Mouse (Mus musculus): ENCODE data around the gene Flrt2.
"Not testable (repeated sequence)": the region's sequence is repeated elsewhere in the genome, so short reads cannot be mapped to it uniquely, and the experiment has no call there.

The Flrt2 gene

GRCm38 (mm10) chr12:95691961-95692767 is at the start of gene Flrt2:
Gene Flrt2, plus strand, starts transcription at chr12:95692226.
- DNase-seq: peak; percentile 60

DNA sequence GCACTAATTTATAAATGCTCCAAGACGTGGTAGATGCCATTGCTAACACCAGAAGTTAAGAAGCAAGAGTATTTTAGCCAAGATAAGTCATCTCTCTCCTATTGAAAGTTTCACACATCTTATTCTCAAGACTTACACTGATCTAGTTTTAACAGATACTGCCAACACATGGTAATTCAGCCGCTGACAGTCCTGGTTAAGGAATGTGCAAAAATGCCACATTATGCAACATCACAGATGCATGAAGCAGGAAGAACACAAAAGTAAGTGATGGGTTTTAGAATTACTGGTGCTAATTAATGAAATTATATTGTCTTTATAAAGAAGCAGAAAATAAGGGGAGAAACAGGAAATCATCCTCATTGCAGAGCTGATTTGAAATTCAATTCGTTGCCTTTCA is 49.8 kb upstream of the Flrt2 start:
- DNase-seq: no peak

- DNase-seq: not testable (repeated sequence)
Measured at GRCm38 (mm10) chr12:95647179-95647578, 44.8 kb upstream of the Flrt2 start.

DNA sequence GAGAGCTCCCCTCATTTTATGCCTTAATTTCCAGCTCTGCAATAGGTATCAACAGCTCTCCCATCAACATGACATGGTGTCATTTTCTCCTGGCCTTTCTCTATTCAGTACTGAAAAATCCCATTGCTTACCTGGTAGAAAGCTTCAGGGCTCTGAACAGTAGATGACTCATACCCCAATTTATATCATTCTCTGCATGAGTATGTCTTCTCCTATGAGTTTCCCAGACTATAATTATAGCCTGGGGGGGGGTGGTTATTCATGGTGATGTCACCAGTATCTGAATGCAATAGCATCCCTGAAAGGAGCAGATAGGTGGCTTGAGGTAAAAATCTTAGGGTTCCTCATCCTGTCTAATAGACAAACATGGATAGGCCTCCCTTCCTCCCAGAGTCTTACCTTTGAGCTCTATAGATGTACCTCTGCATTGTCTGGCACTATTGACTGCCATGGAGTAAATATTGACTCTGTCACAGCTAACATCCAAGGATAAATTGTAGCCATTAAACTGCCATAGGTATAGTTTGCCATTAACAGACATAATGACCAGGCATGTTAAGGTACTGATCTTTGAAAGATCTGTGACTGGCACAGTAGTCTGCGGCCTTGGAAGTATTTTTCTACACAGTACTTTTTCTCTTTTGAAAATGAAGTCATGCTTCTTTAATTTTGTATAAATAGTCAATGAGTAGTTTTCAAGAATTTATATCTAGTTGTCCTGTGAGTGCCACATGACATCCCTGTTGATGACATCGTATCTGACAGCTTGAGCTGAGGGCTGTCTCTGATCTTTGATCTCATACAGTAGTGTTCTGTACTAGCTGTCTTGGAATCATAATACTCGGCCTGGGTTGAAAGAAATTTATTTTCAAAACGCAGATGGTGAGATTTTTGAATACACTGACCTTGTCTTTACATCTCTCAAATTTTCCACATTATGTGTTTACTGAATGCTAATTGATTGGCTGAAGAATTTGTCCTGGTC is 39.6 kb upstream of the Flrt2 start:
- DNase-seq: no peak

DNA sequence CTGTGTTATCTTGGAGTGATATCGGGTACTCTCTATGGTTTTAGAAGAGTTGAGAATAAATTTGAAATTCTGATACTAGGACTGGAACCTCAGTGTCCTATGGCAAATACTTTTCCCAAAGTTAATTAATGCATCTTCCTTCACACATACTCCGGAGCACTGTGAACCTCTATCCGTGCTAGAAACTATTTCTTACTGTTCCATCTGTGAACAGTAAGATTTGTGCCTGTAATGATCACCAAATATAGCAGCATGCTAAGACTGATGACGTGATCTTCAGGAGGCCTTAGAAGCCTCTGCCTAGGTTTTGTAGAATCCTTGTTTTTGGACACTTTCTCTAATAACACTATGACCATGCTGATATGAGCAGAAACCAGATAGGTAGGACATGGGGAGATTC is 35.4 kb upstream of the Flrt2 start:
- no peak for DNase-seq

DNA sequence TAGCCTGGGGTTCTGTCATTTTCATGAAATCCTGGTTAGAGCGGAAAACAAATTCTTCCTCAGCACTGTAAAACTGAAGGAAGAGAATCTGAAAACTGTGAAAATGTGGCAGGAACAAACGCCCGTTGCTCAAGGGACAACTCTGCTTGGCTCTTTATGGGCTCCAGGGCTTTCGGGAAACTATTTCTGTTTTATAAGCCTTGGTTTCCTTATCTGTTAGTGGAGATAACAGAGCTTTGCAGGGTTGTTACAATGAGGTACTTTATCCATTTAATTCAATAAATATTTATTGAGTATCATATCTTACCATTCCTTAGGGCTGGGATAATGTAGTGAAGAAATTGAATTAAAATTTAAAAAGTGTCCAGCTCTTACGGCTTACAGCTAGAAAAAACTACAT is 24.7 kb upstream of the Flrt2 start:
- DNase-seq: no peak

DNA sequence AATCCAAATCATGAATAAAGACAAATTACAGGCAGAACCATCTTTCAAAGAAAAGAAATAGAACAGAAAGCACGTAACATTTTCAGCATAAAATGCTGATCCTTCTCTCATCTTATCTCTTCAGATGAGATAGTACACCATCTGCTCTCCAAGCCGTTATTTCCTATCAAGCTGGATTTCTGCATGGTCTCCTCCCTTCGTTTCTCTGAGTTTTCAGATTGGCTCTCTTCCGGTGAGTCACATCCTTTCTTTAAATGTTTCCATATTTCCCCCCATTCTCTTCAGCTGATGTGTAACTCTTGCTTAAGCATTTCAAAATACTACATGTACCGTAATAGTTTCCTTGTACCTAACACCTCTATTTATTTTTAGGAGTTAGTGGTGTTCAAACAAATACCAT is 16.3 kb upstream of the Flrt2 start:
- no peak for DNase-seq

DNA sequence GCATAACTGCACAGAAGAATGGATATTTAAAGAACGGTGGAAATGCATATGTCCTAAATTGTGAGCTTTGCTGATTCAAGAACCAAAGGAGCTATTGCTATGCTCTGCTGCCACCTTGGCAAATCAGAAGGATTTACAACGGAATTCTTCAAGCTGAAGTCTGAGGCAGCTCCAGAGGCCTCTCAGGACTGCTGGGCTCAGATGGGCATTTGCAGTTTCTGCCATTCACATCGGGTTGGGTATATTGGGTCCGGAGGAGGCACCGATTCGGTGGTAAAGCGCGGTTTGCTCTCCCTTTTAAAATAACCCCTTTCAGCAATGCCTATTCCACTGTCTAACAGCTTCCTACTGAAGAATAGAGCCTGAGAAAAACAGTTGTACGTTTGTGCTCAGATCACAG is 1.2 kb upstream of the Flrt2 start:
- DNase-seq: peak; percentile 70

DNA sequence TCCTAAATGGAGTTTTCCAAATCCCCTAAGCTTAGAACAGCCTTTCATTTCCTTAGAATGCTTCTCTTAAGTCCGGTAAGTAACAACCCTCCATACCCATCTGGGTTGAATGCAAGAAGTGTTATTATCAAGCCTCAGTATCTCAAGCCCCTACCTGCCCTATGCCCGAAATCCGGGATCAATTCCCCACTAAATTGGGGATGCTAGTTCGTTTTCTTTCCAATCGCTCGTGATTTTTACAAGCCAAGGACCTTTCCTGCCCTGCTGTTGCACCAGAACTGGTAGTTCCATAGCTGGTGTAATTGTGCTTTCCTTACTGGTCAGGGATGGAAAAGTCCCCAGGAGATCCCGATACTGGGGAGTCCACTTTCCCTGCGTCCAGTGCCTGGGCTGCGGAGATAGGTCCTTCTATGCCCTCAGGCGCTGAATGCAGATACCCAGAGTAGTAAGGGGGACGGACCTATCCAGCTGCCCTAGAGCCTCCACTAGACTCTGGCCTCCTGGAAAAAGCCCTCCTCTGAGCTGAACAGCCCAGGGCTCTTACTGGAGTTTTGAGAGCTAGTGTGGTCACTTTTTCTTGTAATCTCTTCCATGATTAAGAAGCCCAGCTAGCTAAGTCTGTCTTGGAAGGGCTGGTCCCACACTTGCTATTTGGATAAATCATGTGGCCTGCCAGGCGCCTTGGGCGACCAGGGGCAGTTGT is 1.1 kb downstream of the Flrt2 start:
- DNase-seq: peak; percentile 53

DNA sequence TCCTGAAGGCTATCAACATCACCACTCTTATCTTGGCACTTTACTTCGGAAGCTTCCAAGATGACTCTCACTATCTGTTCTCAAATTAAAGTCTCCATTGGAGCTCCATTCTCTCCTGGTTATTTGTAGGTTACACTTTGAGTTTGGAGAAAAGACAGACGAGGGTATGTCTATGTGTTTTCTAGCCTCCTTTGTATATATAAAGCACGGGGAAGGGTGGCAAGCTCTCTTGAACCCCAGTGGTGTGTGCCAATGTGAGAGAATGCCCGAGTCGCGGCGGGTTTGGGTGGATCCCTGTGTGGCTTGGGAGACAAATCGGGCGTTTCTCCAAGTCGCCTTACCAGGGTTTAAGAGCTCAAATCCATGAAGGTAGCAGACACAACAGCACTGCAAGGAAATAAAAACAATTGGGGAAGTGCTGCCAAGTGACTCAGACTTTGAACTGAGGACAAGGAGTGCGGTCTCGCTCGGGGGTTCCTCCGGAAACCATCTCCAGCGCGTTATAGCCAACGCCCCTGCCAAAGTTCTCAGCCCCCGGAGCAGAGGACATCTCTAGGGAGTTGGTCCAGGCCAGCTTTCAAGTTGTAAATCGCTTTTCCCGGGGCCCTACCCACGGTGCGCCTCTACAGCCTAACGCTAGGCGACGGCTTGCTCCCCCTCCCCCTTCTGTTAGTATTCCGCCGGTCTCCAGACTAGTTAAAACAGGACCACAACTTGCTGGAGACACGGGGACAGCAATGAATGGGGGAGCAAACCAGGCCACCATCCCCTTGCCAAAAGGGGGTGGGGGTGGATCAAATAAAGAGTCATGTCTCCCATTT is 1.8 kb downstream of the Flrt2 start:
- DNase-seq: peak; percentile 70

- no peak for DNase-seq
Measured at GRCm38 (mm10) chr12:95694507-95694906, 2.5 kb downstream of the Flrt2 start.

- peak; percentile 91 for DNase-seq
Measured at GRCm38 (mm10) chr12:95694991-95695833, 3.2 kb downstream of the Flrt2 start.

- peak; percentile 26 for DNase-seq
Measured at GRCm38 (mm10) chr12:95695834-95696521, 4.0 kb downstream of the Flrt2 start.

DNA sequence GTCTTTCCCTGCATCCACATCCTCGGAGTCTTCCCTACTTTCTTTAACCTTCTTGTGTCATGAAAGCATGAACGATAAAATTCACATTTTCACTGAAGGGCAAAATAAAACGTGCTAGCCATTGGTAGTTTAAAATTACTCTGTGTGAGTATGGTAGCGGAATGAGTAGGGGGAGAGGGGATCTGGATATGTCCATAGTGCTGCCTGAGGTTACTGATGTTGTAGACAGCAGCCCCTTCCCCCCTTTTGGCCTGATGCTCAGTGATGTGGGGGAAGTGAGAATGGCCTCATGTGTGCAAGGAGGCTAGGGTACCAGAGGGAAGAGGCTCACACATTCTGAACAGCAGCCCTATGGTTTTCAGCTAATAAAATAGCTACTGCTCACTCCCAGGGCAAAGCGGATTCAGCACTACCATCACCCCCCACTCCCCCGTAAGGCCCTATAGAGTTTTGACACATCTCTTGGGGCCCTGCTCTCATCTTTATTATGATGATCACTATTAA is 4.5 kb downstream of the Flrt2 start:
- peak; percentile 57 for DNase-seq

GRCm38 (mm10) chr12:95698556-95698955 is 6.5 kb downstream of the Flrt2 start:
- peak; percentile 47 for DNase-seq

GRCm38 (mm10) chr12:95700746-95701145 is 8.7 kb downstream of the Flrt2 start:
- DNase-seq: no peak

GRCm38 (mm10) chr12:95701580-95701979 is 9.6 kb downstream of the Flrt2 start:
- DNase-seq: no peak

DNA sequence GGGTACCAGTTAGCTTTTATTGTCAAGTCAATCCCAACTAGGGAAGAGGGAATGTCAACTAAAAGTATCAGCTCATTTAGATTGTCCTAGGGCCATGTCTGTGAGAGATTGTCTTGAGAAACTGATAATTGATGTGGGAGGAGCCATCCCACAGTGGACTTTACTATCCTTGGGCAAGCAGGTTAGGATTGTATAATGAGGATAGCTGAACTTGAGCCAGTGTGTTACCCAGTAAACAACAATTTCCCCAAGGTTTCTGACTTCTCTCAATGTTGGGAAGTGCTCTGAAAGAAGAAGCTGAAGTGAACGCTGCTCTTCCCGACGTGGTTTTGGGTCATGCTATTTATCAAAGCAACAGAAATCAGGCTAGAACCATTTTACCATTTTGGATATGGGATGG is 13.0 kb downstream of the Flrt2 start:
- no peak for DNase-seq

DNA sequence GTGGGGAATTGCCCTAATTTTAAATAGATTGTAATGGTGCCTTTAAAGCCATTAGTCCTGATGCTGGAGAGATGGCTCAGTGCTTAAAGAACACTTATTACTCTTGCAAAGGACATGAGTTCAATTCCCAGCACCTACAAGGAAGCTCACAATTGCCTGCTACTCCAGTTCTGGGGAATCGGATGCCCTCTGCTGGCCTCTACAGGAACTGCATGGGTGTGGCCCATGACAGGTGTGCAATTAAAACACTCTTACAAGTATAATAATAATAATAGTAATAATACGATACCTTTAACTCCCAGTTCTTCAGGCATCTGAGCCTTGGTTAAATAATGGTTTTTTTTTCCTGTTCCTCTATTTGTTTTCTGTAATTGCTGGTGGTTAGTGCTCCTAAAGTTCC is 31.2 kb downstream of the Flrt2 start:
- no peak for DNase-seq

DNA sequence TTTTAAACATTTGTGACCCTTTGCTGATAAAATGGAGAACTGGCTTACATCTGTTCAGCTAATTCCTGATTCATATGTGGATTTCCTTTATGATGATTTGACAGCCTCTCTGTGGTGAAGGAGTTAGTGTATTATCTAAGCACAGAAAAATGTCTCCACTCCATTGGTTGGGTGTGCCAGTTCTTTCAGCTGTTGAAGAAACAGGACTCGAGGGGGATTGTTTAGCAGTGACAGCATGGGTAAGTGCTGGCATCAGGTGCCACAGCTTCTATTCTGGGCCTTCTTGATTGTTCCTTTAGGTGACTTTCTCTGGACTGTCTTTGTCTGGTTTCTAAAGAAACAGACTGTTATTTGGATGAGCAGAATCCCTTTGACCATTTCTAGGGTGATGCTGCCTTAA is 42.0 kb downstream of the Flrt2 start:
- DNase-seq: no peak

Data from retina, postnatal 1 day (tissue).